Mouse (Mus musculus): ENCODE measurements around the gene Gm13199. TPM values are rescaled to one million over a fixed set of nuclear protein-coding genes. Genes with fewer than 3 reads are reported as not detected.

The Gm13199 gene
- polyA plus RNA-seq, 1 experiment from 2014 or later: 1.6 TPM

Other genes starting within 250 kb of the Gm13199 start
- gene Camk1d, start 148.4 kb downstream of the Gm13199 start, polyA plus RNA-seq (2015; fragmentation: Nextera tagmentation; extraction: Ambion mirVana): 3.5 and 3.9 TPM in 2 replicates
- 37.2 and 40.4 TPM in 2 replicates for gene Nudt5, start 17.9 kb downstream of the Gm13199 start, polyA plus RNA-seq (2015; fragmentation: Nextera tagmentation; extraction: Ambion mirVana)
- gene Cdc123, start 17.8 kb downstream of the Gm13199 start, polyA plus RNA-seq (2015; fragmentation: Nextera tagmentation; extraction: Ambion mirVana): 355 and 364 TPM in 2 replicates
- gene Sec61a2, start 32.5 kb upstream of the Gm13199 start, polyA plus RNA-seq (2015; fragmentation: Nextera tagmentation; extraction: Ambion mirVana): 90.7 and 100 TPM in 2 replicates
- gene Dhtkd1, start 79.9 kb upstream of the Gm13199 start, polyA plus RNA-seq (2015; fragmentation: Nextera tagmentation; extraction: Ambion mirVana): 6.0 and 6.8 TPM in 2 replicates
- 10.4 and 10.7 TPM in 2 replicates for gene Upf2, start 88.5 kb upstream of the Gm13199 start, polyA plus RNA-seq (2015; fragmentation: Nextera tagmentation; extraction: Ambion mirVana)